Mouse (Mus musculus): ENCODE data around the gene Nfia. TPM values are rescaled to one million over a fixed set of nuclear protein-coding genes. Genes with fewer than 3 reads are reported as not detected.

Nfia gene
- polyA plus RNA-seq, 1 experiment from 2014 or later = 26.6 TPM

- Histone ChIP-seq H3K9me3 (replicated peaks; ENCODE audit: control insufficient read depth, low read length, poor library complexity, severe bottlenecking) (no peaks in the 10 kb centered on the region), H3K4me1 (ENCODE audit: control insufficient read depth, insufficient read depth, low read length) (peaks cover 21% of the 10 kb centered on the region), H3K27ac (ENCODE audit: low read length) (peak overlapping the region; percentile 80), H3K27me3 (ENCODE audit: control insufficient read depth, insufficient read depth, low read depth, low read length) (no peaks in the 10 kb centered on the region), H3K4me2 (ENCODE audit: low read length) (peak overlapping the region; percentile 51), H3K36me3 (ENCODE audit: control insufficient read depth, insufficient read depth, low read length) (no peaks in the 10 kb centered on the region), H3K4me3 (ENCODE audit: low read depth, low read length) (peak overlapping the region; percentile 32), H3K9ac (ENCODE audit: low read depth, low read length) (no peak overlapping the region)
- peak; percentile 19; the same call in 1 of the 2 replicates for ATAC-seq
- 72% methylated on average over 10 of the region's 10 CpGs for WGBS
Measured at GRCm38 (mm10) chr4:97868307-97868937, 95.9 kb downstream of the Nfia start.

DNA sequence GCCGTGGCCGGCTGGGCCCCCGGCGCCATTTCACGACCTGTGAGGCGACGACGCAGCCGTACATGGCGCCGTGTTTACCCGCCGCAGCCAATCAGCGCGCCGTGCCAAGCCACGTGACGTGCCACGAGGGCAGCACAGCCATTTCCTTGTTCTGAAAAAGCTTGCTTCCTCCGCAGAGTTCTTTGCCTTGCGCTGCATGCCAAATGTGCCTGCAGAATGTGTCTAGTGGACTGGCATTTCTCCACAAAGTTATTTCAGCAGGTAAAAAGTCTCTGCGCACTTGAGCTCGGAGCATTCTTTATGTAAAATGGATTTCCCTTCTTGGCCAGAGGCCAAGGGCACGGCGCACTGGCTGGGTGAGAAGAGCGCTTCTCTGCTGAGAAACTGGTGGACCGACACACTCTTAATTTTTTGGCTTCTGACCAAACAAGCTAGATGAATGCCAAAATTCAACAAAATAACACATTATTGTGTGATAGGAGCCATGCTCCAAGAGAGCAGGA, 96.5 kb downstream of the Nfia start:
- H3K4me1 ChIP-seq (ENCODE audit: control insufficient read depth, insufficient read depth, low read length) = peaks cover 21% of the 10 kb centered on the region
- no peaks in the 10 kb centered on the region for H3K27me3 ChIP-seq (ENCODE audit: control insufficient read depth, insufficient read depth, low read depth, low read length)
- no peak overlapping the region for H3K9ac ChIP-seq (ENCODE audit: low read depth, low read length)
- H3K4me2 ChIP-seq (ENCODE audit: low read length) = peak overlapping the region; percentile 51
- H3K4me3 ChIP-seq (ENCODE audit: low read depth, low read length) = peak overlapping the region; percentile 32
- H3K9me3 ChIP-seq (replicated peaks; ENCODE audit: control insufficient read depth, low read length, poor library complexity, severe bottlenecking) = no peaks in the 10 kb centered on the region
- no peaks in the 10 kb centered on the region for H3K36me3 ChIP-seq (ENCODE audit: control insufficient read depth, insufficient read depth, low read length)
- 61% methylated on average over 27 of the region's 27 CpGs for WGBS
- ATAC-seq = peak; percentile 92
- peak overlapping the region; percentile 80 for H3K27ac ChIP-seq (ENCODE audit: low read length)

GRCm38 (mm10) chr4:97869451-97869850, 96.9 kb downstream of the Nfia start:
- no peak for ATAC-seq
- no peaks in the 10 kb centered on the region for H3K27me3 ChIP-seq (ENCODE audit: control insufficient read depth, insufficient read depth, low read depth, low read length)
- peak overlapping the region; percentile 32 for H3K4me3 ChIP-seq (ENCODE audit: low read depth, low read length)
- H3K9ac ChIP-seq (ENCODE audit: low read depth, low read length) = no peak overlapping the region
- H3K27ac ChIP-seq (ENCODE audit: low read length) = peak overlapping the region; percentile 80
- peaks cover 21% of the 10 kb centered on the region for H3K4me1 ChIP-seq (ENCODE audit: control insufficient read depth, insufficient read depth, low read length)
- H3K4me2 ChIP-seq (ENCODE audit: low read length) = peak overlapping the region; percentile 51
- no peaks in the 10 kb centered on the region for H3K9me3 ChIP-seq (replicated peaks; ENCODE audit: control insufficient read depth, low read length, poor library complexity, severe bottlenecking)
- WGBS = 53% methylated on average over 7 of the region's 7 CpGs
- no peaks in the 10 kb centered on the region for H3K36me3 ChIP-seq (ENCODE audit: control insufficient read depth, insufficient read depth, low read length)

GRCm38 (mm10) chr4:97871770-97872439, 99.4 kb downstream of the Nfia start:
- Histone ChIP-seq H3K9ac (ENCODE audit: low read depth, low read length) (no peak overlapping the region), H3K27me3 (ENCODE audit: control insufficient read depth, insufficient read depth, low read depth, low read length) (no peaks in the 10 kb centered on the region), H3K36me3 (ENCODE audit: control insufficient read depth, insufficient read depth, low read length) (no peaks in the 10 kb centered on the region), H3K4me1 (ENCODE audit: control insufficient read depth, insufficient read depth, low read length) (peaks cover 19% of the 10 kb centered on the region), H3K4me2 (ENCODE audit: low read length) (no peak overlapping the region), H3K9me3 (replicated peaks; ENCODE audit: control insufficient read depth, low read length, poor library complexity, severe bottlenecking) (no peaks in the 10 kb centered on the region), H3K27ac (ENCODE audit: low read length) (peak overlapping the region; percentile 54), H3K4me3 (ENCODE audit: low read depth, low read length) (no peak overlapping the region)
- WGBS = 39% methylated on average over 9 of the region's 9 CpGs
- ATAC-seq = no peak

DNA sequence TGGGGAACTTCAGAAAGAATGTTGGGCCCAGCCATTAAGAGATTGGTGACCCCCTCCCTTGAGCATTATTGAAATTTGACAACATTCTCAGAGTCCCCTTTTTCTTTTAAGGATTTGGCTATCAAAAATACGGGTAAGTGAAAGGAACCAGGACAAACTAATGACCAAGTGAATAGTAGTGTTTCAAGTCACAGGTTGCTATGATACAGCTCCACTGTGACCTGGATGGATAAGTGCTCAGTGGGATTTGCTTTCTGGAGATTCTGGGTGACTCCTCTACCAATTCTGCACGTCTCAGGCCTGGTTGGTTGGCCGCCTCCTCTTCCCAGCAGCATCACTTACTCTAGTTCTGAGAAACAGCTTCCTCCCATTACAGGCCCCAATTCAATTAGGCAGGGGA, 102.4 kb downstream of the Nfia start:
- H3K9me3 ChIP-seq (replicated peaks; ENCODE audit: control insufficient read depth, low read length, poor library complexity, severe bottlenecking) = no peaks in the 10 kb centered on the region
- no peak overlapping the region for H3K4me2 ChIP-seq (ENCODE audit: low read length)
- no peak overlapping the region for H3K9ac ChIP-seq (ENCODE audit: low read depth, low read length)
- no peak overlapping the region; the same call in 1 of the 2 replicates for H3K27ac ChIP-seq (ENCODE audit: low read length)
- WGBS = 36% methylated on average over 3 of the region's 3 CpGs
- H3K4me3 ChIP-seq (ENCODE audit: low read depth, low read length) = no peak overlapping the region
- no peaks in the 10 kb centered on the region for H3K27me3 ChIP-seq (ENCODE audit: control insufficient read depth, insufficient read depth, low read depth, low read length)
- peak; percentile 49; the same call in 1 of the 2 replicates for ATAC-seq
- H3K4me1 ChIP-seq (ENCODE audit: control insufficient read depth, insufficient read depth, low read length) = peaks cover 9% of the 10 kb centered on the region
- no peaks in the 10 kb centered on the region for H3K36me3 ChIP-seq (ENCODE audit: control insufficient read depth, insufficient read depth, low read length)

DNA sequence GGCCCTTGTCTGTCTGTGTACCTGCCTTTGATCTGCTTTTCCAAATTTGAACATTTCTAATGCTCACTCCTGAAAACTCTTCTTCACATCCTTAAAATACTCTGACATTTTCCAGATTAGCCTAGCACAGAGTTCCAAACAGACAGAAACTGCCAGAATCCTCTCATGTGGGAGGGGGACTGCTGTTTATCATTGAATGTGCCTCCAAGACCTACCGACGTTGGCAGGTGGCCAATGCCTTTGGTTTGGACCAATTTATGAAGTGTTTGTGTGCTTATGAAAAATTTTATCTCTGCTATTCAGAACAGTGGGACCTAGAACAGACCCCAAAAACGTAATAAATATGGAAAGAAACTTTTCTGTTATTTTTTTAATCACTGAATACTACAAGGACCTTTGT, 103.4 kb downstream of the Nfia start:
- Histone ChIP-seq H3K27ac (ENCODE audit: low read length) (no peak overlapping the region), H3K36me3 (ENCODE audit: control insufficient read depth, insufficient read depth, low read length) (no peaks in the 10 kb centered on the region), H3K4me3 (ENCODE audit: low read depth, low read length) (no peak overlapping the region), H3K4me2 (ENCODE audit: low read length) (no peak overlapping the region), H3K27me3 (ENCODE audit: control insufficient read depth, insufficient read depth, low read depth, low read length) (no peaks in the 10 kb centered on the region), H3K9me3 (replicated peaks; ENCODE audit: control insufficient read depth, low read length, poor library complexity, severe bottlenecking) (no peaks in the 10 kb centered on the region), H3K4me1 (ENCODE audit: control insufficient read depth, insufficient read depth, low read length) (peaks cover 7% of the 10 kb centered on the region), H3K9ac (ENCODE audit: low read depth, low read length) (no peak overlapping the region)
- WGBS = 69% methylated on average over 3 of the region's 3 CpGs
- no peak for ATAC-seq

DNA sequence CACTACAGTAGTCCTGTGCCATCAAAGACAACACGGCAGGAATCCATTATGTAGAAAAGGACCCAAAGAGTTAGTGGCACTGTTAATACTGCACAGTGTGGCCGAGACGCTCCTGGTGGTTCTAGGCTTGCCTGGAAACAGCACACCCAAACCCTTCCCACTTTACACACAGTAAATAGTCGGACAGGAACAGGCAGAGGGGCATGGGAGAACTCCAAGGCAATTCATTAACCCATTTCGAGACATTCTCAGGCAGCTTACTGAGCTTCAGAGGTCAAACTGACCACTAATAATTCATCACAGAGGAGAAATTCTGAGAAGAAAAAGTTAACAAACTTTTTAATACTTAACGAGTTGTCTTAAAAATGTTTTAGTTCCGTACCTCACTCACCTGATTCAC, 107.2 kb downstream of the Nfia start:
- Histone ChIP-seq H3K4me3 (ENCODE audit: low read depth, low read length) (no peak overlapping the region), H3K4me2 (ENCODE audit: low read length) (no peak overlapping the region), H3K4me1 (ENCODE audit: control insufficient read depth, insufficient read depth, low read length) (no peaks in the 10 kb centered on the region), H3K27me3 (ENCODE audit: control insufficient read depth, insufficient read depth, low read depth, low read length) (no peaks in the 10 kb centered on the region), H3K9me3 (replicated peaks; ENCODE audit: control insufficient read depth, low read length, poor library complexity, severe bottlenecking) (no peaks in the 10 kb centered on the region), H3K36me3 (ENCODE audit: control insufficient read depth, insufficient read depth, low read length) (no peaks in the 10 kb centered on the region), H3K27ac (ENCODE audit: low read length) (no peak overlapping the region), H3K9ac (ENCODE audit: low read depth, low read length) (no peak overlapping the region)
- ATAC-seq = no peak
- WGBS = 67% methylated on average over 7 of the region's 7 CpGs

- Histone ChIP-seq H3K9me3 (replicated peaks; ENCODE audit: control insufficient read depth, low read length, poor library complexity, severe bottlenecking) (no peaks in the 10 kb centered on the region), H3K4me1 (ENCODE audit: control insufficient read depth, insufficient read depth, low read length) (no peaks in the 10 kb centered on the region), H3K36me3 (ENCODE audit: control insufficient read depth, insufficient read depth, low read length) (no peaks in the 10 kb centered on the region), H3K4me2 (ENCODE audit: low read length) (no peak overlapping the region), H3K27me3 (ENCODE audit: control insufficient read depth, insufficient read depth, low read depth, low read length) (no peaks in the 10 kb centered on the region), H3K4me3 (ENCODE audit: low read depth, low read length) (no peak overlapping the region), H3K27ac (ENCODE audit: low read length) (no peak overlapping the region), H3K9ac (ENCODE audit: low read depth, low read length) (no peak overlapping the region)
- ATAC-seq = no peak
- 65% methylated on average over 9 of the region's 9 CpGs for WGBS
Measured at GRCm38 (mm10) chr4:97880120-97881055, 107.9 kb downstream of the Nfia start.

Measured in midbrain, embryonic 16.5 days (tissue).